Mouse (Mus musculus): Measurements from ENCODE around the gene Fosb.

Fosb gene

DNA sequence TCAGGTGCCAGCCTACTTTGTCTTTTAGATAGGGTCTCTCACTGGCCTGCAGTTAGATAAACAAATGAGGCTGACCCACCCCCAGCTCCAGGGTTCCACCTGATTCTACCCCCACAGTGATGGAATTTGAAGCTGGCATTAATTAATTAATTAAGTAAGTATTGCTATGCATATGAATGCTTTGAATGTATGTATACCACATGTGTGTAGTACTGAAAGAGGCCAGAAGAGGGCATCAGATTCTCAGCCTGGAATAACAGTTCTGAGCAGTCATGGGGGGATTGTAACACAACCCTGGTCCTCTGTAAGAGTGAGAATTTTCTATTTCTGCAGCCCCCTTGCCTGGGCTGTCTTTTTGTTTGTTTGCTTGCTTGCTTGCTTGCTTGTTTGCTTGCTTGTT is 18.6 kb upstream of the Fosb start:
- DNase-seq = no peak

DNA sequence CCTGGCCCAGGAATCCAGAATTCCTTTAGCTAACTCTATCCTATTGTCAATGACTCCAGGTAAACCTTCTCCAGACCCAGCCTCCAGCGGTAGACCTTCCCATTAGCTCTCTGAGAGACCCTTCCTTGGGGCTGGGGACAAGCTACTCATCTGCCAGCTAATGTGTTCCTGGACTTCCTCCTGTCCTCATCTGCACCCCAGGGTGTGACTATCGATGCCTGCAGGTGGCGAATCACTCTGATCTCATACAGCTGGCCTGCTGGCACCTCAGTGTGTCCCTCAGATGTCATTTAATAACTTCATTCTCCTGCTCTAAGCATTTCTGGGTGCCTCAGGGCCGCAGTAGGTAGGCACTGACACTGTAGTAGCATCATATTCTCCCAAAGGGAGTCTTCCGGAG is 17.9 kb upstream of the Fosb start:
- no peak for DNase-seq

DNA sequence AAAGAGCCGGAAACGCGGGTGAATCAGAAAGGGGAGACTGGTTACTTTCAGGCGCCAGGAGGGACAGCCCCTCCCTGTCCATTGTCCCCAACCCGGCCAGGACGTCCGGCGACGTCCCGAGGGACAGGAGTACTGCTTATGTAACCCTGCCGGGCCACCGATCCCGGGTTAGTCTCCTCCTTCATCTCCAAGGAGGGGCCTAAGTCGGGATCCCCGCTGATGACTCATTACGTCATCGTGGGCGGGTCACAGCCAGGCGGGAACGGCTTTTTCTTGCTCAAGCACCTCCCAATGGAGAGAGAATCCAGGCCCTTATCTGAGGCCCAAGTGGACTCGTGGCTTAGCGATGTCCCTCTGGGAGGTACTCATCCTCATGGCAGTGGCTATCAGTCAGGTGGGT is 17.3 kb upstream of the Fosb start:
- DNase-seq = peak; percentile 94

DNA sequence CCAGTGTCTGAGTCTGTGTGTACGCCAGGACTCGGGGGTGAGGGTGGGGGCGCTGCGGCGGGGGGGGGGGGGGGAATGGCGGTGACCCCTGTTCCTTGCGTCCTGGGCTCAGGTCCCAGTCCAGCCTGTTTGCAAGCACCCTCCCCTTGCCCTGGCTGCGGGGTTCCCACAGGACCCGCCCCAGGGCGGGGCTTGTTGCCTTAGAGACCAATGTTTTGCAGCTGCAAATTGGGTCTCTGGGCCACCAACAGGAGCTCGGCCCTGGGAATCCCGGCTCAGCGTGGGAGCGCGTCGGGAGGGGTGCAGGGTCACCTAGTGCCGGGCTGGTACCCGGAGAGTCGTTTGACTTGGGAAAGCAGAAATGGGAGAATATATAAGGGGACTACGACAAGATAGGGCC is 16.5 kb upstream of the Fosb start:
- DNase-seq = peak; percentile 95

DNA sequence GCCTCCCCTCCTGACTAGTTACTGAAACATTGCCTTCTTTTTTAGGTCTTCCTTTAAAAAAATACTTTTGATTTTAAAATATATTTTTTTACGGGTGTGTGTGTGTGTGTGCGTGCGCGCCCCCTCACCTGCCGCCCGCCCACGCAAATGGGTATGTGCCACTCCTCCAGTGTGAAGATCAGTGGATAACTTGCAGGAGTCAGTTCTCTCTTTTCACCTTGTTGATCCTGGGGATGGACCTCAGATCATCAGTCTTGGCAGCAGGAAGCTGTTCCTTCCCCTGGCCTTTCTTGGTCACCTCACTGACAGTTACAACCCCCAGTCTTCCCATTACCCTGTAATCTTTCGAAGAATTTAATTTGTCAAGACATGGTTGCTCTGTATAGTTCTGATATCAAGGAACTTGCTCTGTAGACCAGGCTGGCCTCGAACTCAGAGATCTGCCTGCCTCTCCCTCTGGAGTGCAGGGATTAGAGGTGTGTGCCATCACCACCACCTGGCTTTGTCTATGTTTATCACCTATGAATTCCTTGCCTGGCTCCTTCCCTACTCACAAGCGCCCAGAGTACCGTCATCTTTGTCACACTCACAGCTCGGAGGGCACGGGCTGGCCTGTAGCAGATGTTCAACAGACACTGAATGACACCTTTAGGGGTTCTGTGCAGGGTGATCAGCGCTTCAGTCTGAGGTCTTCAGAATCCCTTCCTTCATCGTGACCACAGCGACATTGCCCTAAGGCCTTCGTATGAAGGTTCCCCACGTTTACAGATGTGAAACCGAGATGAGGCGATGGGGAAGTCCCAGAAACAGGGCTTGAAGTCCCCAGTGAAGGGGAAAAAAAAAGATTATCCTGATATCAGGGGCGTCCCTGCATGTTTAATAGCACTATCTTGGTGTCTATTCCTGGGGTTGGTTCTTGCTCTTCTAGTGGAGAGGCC is 15.7 kb upstream of the Fosb start:
- no peak for DNase-seq

DNA sequence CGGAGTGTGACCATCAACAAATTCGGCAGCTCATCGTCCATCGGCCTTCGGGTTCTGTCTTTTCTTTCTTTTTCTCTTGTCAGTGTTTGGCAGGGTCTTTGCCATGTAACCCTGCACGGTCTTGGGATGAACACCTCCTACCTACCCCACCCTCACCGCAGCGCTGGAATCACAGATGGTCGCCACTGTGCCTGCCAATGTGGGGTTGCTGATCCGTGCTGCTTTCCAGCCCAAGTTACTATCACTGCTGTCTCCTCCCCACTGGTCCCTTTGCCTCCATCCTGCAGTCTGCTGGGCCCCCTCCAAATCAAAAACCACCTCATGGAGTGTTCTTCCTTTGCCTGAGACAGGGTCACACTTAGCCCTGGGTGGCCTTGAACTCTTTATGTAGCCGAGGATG is 14.4 kb upstream of the Fosb start:
- DNase-seq = no peak

DNA sequence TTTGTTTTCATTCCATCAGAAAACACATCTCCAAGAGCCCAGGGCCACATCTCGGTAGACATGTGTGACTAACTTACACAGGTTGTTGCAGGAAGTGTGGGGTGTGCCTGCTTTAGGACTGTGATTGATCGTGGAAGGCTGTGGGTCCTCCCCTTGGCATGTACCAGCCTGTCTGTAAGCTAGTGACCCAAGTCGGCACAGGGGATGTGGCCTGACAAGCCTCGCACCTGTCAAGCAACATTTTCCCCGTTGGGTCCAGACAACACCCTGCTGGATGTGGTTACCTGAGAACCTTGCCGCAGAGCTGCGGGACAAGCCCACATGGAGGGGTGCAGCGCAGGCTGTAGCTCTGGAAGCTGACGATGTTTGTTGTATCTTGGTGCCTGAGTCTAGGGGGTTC is 12.6 kb upstream of the Fosb start:
- no peak for DNase-seq

DNA sequence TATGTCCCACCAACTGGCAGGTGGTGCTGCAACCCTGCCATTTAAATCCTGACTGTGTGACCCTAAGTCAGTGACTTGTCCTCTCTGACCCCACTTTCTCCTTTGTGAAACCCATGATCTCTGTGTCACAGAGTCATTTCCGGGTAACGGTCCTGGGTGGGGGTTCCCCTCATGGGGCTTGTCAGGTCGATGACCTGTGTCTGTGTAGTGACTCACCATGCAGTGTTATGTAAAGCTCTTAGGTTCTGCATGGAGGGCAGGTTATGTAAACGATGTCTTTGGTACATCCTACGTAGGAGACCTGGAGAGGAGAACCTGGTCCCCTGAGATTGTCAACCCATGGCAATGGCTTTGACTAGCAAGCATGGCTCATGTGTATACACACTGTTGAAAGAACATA is 11.6 kb upstream of the Fosb start:
- DNase-seq = no peak

DNA sequence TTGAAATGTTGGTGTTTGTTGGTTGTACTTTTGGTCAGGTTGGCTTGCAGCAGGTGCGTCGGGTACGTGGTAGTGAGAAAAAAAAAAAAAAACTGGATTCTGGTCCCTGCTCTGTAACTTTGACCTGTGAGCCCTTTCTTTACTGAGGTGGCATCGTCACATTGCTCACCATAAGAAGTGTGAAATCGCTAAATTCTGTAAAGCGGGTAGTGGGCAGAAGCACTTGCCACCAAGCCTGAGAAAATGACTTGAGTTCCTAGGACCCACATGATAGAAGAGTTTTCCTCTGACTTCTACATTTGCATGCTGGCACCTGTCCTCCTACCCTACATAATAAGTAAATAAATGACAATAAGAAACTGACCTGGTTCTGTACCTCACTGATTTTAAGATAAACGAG is 10.8 kb upstream of the Fosb start:
- DNase-seq = no peak

DNA sequence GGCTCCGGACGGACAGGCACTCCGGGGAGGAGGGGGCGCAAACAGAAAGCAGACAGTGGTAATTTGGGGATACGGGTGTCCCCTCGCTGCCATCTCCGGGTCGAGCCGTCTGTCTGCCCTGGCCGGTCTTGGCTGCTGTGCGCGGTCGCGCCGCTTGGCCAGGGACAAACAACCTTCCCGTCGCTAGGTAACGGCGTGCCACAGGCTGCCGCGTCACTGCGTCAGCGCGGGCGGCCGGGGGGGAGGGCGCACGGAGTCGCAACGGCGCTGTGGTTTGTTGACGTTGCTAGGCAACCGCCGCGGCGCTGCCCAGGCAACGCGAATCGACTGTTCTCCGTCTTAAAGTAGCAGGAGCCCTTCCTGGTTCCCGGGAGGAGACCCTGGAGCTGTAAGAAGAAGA is 10.1 kb upstream of the Fosb start:
- DNase-seq = peak; percentile 99

DNA sequence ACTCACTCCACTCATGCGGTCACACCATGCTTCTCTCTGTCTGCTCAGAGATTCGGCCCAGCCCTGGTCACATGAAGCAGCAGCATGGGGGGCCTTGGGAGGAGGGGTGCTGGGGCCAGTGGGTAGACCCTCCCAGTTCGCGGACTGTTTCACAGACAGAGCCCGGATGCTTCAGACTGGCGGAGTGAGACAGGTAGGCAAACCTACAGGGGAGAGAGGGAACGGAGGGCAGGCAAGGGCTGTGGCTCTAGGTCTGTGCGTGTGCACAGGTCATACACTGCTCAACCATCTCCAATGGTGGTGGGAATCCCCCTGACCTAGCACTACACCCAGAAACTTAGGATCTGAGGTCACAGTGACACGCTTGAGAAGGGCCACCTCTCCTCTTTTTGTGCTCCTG is 9.6 kb upstream of the Fosb start:
- no peak for DNase-seq

DNA sequence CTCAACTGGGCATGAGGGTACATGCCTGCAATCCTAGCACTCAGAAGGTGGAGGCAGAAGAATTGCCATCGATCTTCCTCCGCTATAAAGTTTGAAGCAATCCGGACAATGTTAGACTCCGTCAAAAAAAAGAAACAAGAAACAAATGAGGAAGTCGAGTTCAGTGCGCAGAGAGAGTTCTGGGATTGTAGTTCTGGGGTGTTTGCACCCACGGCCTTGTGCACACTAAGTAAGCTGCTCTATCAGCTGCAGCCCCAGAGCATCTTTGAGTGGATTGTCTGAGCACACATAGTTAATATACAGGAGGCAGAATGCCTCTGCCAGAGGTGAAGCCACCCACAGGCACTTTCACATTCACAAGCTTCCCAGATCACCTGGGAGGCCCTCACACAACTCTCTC is 8.8 kb upstream of the Fosb start:
- no peak for DNase-seq

DNA sequence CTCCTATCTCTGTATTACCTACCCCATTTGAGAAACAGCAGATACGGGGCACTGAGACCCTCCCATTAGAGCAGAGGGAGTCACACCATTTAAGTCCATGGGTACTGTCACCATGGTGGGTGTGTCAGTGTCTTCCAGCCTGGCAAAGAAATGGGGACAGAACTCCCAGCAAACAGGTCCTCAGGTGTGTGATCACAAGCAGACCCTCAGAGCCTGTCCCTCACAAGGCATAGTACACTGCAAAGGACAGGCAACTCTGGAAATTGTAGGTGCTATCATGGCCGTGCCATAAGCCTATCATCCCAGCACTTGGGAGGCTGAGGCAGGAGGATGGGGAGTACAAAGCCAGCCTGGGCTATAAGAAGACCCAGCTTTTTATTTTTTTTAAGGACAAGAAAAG is 8.3 kb upstream of the Fosb start:
- DNase-seq = no peak

DNA sequence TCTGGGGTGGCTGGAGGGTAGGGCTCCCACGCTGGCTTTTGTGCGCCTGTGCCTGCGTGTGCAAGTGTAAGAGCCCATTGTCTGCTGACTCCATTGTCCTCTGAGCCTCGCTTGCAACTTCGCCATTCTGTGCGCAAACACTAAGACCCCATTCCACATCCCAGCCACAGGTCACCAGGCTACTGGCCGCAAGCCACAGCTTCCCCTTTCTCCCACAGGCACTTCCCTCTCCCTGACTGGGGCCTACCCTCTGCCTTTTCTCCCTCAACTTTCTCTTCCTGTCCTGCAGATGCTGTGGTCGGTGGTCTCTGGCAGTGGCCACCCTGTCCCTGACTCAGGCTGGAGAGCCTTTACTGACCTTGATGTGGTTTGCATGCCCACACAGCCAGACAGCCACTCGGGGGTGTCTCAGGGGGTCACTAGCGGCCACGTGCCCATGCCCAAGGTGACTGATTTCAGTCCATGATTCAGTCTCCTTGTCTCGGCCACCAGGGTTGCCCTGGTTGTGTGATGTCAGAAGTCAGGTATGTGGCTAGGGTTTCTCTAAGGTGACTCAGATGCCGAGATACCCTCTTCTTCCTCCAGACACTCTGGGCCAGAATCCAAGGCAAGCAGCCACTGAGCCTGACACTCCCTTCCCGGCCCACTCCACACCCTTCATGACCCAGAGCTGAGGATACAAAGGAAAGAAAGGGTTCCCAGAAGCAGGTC is 6.8 kb upstream of the Fosb start:
- DNase-seq = peak; percentile 32

DNA sequence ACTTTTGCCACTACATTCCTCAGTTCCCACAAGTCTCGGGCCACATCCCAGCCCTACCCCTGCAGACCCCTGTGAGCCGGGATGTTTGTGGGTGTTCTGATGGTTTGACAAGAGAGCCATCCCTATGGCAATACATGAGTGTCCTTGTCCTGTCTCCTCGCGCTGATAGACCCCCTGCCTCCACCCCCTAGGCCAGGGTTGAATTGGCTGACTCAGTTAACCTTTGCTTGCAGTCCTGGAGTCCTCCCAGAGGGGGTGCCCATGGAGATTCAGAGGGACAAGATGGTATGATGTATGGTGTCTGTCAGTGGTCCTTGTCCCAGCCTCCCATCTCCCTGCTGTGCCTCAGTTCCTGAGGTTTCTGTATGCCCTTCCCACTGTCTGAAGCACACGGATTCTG is 4.2 kb upstream of the Fosb start:
- DNase-seq = no peak

DNA sequence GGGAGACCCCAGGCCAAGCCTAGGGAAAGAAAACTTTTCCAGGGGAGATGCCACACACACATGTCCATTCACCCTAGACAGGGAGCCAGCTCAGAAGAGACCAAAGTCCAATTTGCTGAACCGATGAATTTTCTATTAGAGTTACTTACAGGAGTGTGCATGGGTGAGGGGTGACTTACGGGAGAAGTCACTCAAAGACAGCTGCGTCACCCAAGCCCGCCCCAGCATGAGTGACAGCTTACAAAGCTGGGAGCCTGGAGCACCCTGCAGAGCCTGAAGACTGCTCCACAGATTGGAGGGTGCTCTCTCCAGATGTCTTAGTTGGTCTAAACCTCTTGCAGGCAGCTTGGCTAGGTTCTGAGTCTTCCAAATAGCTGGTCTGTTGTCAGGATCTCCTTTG is 2.1 kb upstream of the Fosb start:
- DNase-seq = no peak

DNA sequence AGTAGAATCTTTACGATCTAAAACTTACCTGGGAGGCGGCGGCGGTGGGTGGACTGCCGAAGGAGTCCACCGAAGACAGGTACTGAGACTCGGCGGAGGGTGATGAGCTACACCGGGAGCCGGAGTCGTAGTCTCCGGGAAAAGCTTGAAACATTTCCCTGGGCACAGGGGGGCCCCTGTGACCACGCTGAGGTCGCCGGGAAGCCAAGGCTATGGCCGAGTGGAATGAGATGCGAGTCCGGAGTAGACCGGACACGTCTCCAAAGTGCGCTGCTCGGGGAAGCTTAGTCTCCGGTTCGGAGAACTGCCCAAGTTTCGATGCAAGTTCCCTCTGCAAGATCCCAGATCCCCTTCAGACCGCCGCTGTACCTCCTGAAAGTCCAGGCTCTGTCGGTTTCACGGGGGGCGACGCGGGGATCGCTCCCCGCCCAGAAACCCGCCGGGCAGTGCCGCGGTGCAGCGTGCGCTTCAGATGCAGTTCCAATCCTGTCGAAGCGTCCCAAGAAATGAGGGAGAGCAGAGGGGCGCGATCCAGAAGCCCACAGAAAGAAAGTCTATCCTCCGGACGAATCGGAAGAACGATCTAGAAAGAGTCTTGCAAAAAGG is 470 bp downstream of the Fosb start:
- DNase-seq = peak; percentile 45

DNA sequence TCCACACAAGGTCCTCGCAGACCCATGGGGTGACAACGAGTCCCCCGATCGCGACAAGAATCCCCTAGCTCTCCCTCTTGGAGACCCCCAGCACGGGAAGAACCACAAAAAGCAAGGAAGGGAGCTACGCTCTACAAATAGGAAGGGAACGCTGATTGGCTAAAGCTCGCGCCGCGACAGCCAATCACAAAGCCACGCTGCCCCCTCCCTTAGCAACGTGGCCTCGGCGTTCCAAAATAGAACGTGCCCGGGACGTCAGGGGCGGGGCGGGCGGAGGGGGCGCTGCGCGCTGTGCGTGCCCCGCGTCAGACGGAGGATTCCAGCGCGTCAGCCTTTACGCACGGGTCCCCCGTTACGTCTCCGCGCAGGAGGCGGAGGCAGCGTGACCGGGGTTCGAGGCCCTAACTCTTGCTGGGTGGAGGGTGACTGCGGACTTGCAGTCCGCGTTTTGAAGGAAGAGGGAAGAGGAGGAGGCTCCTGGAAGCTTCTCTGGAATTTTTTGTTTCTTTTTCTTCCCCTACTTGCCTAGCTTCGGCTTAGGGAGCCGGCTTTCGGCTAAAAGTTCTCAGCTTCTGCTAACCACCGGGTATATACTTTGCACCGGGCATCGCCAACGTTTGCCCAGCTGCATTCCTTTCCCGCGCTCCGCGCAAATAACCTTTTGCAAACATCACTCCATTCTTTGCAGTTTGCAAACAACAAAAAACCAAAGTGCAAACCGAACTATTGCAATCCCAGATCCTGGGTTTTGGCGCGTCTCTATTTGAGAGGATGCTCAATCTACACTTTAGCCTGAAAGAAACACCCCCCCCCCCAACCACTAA is 1.2 kb downstream of the Fosb start:
- DNase-seq = peak; percentile 97

DNA sequence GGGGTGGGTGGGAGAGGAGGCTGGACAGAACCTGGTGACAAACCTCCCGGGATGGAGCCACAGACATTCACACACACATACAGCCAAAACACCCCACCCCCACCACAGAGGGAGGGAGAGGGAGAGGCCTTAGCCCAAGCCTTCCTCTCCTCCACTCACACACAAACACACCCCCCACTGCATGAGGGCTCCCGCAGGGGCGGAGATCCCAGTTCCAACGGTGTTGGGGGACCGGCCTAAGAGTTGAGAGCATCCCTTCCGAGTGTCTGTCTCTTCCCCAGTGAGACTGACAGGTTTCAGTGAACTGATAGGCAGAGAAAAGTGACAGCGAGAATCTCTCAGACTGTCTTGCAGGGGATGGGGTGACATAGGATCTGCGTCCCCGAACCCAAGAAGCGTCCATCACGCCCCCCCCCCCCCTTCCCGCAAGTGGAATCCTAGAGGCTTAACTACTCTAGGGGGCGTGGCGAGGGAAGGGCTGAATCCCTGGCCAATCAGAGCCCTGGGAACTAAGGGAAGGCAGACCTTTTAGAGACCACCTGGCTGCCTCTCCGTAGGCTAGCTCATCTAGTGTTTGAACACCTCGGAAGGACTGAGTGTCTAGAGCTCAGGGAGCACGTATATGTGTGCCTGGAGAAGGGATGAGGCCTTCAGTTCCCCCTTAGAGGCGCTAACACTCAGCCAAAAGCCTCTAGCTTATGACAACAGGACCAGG is 2.0 kb downstream of the Fosb start:
- peak; percentile 87 for DNase-seq

DNA sequence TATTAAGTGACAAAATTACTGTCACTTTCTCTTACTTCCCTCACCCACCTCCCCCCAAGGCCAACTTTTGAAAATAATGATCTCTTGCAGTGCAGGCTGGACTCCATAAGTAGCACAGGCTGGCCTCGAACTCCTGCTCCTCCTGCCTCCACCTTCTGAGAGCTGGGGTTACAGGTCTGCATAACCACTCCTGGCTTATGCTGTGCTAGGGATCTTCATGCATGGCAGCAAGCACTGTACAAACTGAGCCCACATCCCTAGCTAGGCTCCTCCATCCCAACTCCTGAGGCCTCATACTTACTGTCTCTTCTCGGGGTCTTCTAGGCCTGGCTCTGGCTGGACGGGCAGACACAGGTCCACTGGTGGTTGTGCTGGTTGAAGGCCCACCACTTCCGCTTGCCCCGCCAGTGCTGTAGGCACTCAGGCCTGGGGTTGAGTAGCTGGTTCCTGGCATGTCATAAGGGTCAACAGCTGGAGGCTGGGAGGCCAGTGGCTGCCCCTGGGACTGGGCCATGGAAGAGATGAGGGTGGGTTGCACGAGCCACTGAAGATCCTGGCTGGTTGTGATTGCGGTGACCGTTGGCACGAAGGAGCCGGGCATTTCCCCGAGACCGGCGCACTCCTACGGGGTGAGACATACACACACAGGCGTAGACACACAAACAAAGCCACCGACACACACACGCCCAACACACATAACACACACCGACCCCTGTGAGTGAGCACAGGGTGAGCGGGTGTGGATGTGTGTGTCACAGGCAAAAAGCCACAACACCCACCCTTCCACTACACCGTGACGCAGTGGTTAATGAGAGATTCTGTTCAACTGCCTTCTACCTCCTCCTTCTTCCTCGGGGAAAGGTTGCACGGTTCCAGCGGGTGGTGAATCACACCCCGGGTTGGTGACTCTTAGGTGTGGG is 2.8 kb downstream of the Fosb start:
- DNase-seq = no peak

Measured in kidney, postnatal 10 days (tissue).